Comparison of ENCODE assay signal across 9 mouse cellular contexts in genomic region chr19:8930771-8931170, GRCm38 (mm10). TPM values are rescaled to one million over a fixed set of nuclear protein-coding genes. Genes with fewer than 3 reads are reported as not detected.
DNase-seq lines count a peak whose midpoint lies in the region; ATAC-seq and TF ChIP-seq lines count a peak whose summit lies in the region.
"Had no signal": no experiment of that assay in that cellular context is flagged by ENCODE, and none has a peak within 500 bp of the region (broad histone marks: within the 10 kb centered on the region; RNA-seq: fewer than 3 reads in every experiment).

No protein-coding gene starts in this region.

- TF ChIP-seq EP300 in liver, postnatal 0 days (IDR thresholded peaks at IDR 0.05; ENCODE audit: low read depth): no peak

- peak overlapping the region; percentile 81; the same call in 1 of the 2 replicates for H3K4me2 ChIP-seq in forebrain, embryonic 12.5 days
- no peak overlapping the region; the same call in 1 of the 2 replicates for H3K4me2 ChIP-seq in forebrain, postnatal 0 days (ENCODE audit: low read depth)
- H3K4me2 ChIP-seq in hindbrain, embryonic 13.5 days: peak overlapping the region; percentile 71
- peak overlapping the region; percentile 93 for H3K4me2 ChIP-seq in liver, postnatal 0 days (ENCODE audit: low read depth, low read length)

- H3K4me3 ChIP-seq in forebrain, embryonic 12.5 days (replicated peaks): peak overlapping the region; percentile 60; the same call in 1 of the 2 replicates
- no peak overlapping the region for H3K4me3 ChIP-seq in forebrain, postnatal 0 days (ENCODE audit: low read depth, low read length)
- peak overlapping the region; percentile 68 for H3K4me3 ChIP-seq in lung, adult 2 months (replicated peaks; ENCODE audit: extremely low read depth, low read depth, low read length)
- 0 out of 2 replicates have a peak overlapping the region, but pooled peaks have one; percentile 54 for H3K4me3 ChIP-seq in hindbrain, embryonic 13.5 days
- H3K4me3 ChIP-seq in liver, postnatal 0 days (ENCODE audit: low read depth, low read length): peak overlapping the region; percentile 72

- no peak for TF ChIP-seq POLR2A in lung, adult 2 months (IDR thresholded peaks at IDR 0.05; ENCODE audit: borderline replicate concordance, extremely low read depth, low read depth, low read length)

- peaks cover 25% of the 10 kb centered on the region for H3K36me3 ChIP-seq in forebrain, embryonic 12.5 days (replicated peaks)
- peaks cover 9% of the 10 kb centered on the region; the same call in 1 of the 2 replicates for H3K36me3 ChIP-seq in forebrain, postnatal 0 days (ENCODE audit: insufficient read depth)
- H3K36me3 ChIP-seq in hindbrain, embryonic 13.5 days: peaks cover 38% of the 10 kb centered on the region
- H3K36me3 ChIP-seq in liver, postnatal 0 days (replicated peaks; ENCODE audit: insufficient read depth, low read length): peaks cover 43% of the 10 kb centered on the region

- no peak for TF ChIP-seq CTCF in forebrain, postnatal 0 days (IDR thresholded peaks at IDR 0.05; ENCODE audit: low read depth)
- TF ChIP-seq CTCF in lung, adult 2 months (IDR thresholded peaks at IDR 0.05; ENCODE audit: insufficient read depth, low read length): no peak
- no peak for TF ChIP-seq CTCF in liver, postnatal 0 days (IDR thresholded peaks at IDR 0.05; ENCODE audit: low read depth)

- peaks cover 7% of the 10 kb centered on the region; the same call in 1 of the 2 replicates for H3K27me3 ChIP-seq in forebrain, embryonic 12.5 days
- no peaks in the 10 kb centered on the region for H3K27me3 ChIP-seq in forebrain, postnatal 0 days (ENCODE audit: insufficient read depth, low read length)
- peaks cover 6% of the 10 kb centered on the region; the same call in 1 of the 2 replicates for H3K27me3 ChIP-seq in hindbrain, embryonic 13.5 days
- no peaks in the 10 kb centered on the region for H3K27me3 ChIP-seq in liver, postnatal 0 days (ENCODE audit: insufficient read depth, low read length)

- no peak overlapping the region for H3K27ac ChIP-seq in forebrain, embryonic 12.5 days
- no peak overlapping the region for H3K27ac ChIP-seq in forebrain, postnatal 0 days (ENCODE audit: low read depth, low read length)
- no peak overlapping the region for H3K27ac ChIP-seq in hindbrain, embryonic 13.5 days
- H3K27ac ChIP-seq in liver, postnatal 0 days (ENCODE audit: low read depth): no peak overlapping the region

- 0 out of 2 replicates have a peak overlapping the region, but pooled peaks have one; percentile 79 for H3K9ac ChIP-seq in forebrain, embryonic 12.5 days
- no peak overlapping the region for H3K9ac ChIP-seq in forebrain, postnatal 0 days
- H3K9ac ChIP-seq in hindbrain, embryonic 13.5 days: peak overlapping the region; percentile 35; the same call in 1 of the 2 replicates
- peak overlapping the region; percentile 84; the same call in 1 of the 2 replicates for H3K9ac ChIP-seq in liver, postnatal 0 days (replicated peaks)

- 82% methylated on average over 7 of the region's 7 CpGs for WGBS in forebrain, embryonic 12.5 days
- WGBS in forebrain, postnatal 0 days: 81% methylated on average over 7 of the region's 7 CpGs
- WGBS in lung, adult 2 months: 75% methylated on average over 7 of the region's 7 CpGs
- WGBS in hindbrain, embryonic 13.5 days: 91% methylated on average over 7 of the region's 7 CpGs
- 74% methylated on average over 7 of the region's 7 CpGs for WGBS in liver, postnatal 0 days (ENCODE audit: insufficient replicate concordance)

- no peak for ATAC-seq in forebrain, embryonic 12.5 days (ENCODE audit: low FRiP score)
- no peak for ATAC-seq in forebrain, postnatal 0 days
- no peak for ATAC-seq in hindbrain, embryonic 13.5 days (ENCODE audit: low FRiP score)
- ATAC-seq in liver, postnatal 0 days: no peak

- no peaks in the 10 kb centered on the region for H3K9me3 ChIP-seq in forebrain, embryonic 12.5 days
- H3K9me3 ChIP-seq in forebrain, postnatal 0 days (ENCODE audit: low read length): no peaks in the 10 kb centered on the region
- no peaks in the 10 kb centered on the region for H3K9me3 ChIP-seq in hindbrain, embryonic 13.5 days
- H3K9me3 ChIP-seq in liver, postnatal 0 days (ENCODE audit: low read length): no peaks in the 10 kb centered on the region

- H3K4me1 ChIP-seq in forebrain, embryonic 12.5 days: peaks cover 22% of the 10 kb centered on the region
- peaks cover 4% of the 10 kb centered on the region; the same call in 1 of the 2 replicates for H3K4me1 ChIP-seq in forebrain, postnatal 0 days (ENCODE audit: insufficient read depth)
- H3K4me1 ChIP-seq in lung, adult 2 months (ENCODE audit: control insufficient read depth, insufficient read depth, low read length): peaks cover 9% of the 10 kb centered on the region
- H3K4me1 ChIP-seq in hindbrain, embryonic 13.5 days (replicated peaks): peaks cover 24% of the 10 kb centered on the region
- H3K4me1 ChIP-seq in liver, postnatal 0 days (ENCODE audit: insufficient read depth): peaks cover 28% of the 10 kb centered on the region

- DNase-seq in forebrain, postnatal 0 days: no peak
- no peak for DNase-seq in lung, adult 2 months
- DNase-seq in lung, postnatal 10 days: no peak
- no peak for DNase-seq in liver, postnatal 0 days
- DNase-seq in urinary bladder, postnatal 4 days (ENCODE audit: low spot score in 2 of 2): no peak
- DNase-seq in retina, embryonic 14.5 days (ENCODE audit: low spot score): no peak
- DNase-seq: right cerebral cortex, postnatal 25 days had no signal

RNA-seq across cellular contexts. Expression of gene Eml3, which starts 1.4 kb away (rescaled TPM):
- 13.2 and 13.8 TPM in 2 replicates for polyA plus RNA-seq in forebrain, embryonic 12.5 days (2016; fragmentation: Nextera tagmentation; extraction: Ambion mirVana)
- total RNA-seq in forebrain, postnatal 0 days (2014; rRNA removed): 5.1 and 7.3 TPM in 2 replicates
- 7.5 and 8.1 TPM in 2 replicates for polyA plus RNA-seq in forebrain, postnatal 0 days (2015; fragmentation: Nextera tagmentation; extraction: Ambion mirVana)
- 50.5 and 65.5 TPM in 2 replicates for polyA plus RNA-seq in lung, adult 2 months (2012; rRNA removed)
- 9.4 and 11.3 TPM in 2 replicates for polyA plus RNA-seq in hindbrain, embryonic 13.5 days (2015; fragmentation: Nextera tagmentation; extraction: Ambion mirVana)
- polyA plus RNA-seq in liver, postnatal 0 days (2015; fragmentation: Nextera tagmentation; extraction: Ambion mirVana): 8.0 and 9.5 TPM in 2 replicates

RNA-seq across cellular contexts. Expression of gene Rom1, which starts 1.6 kb away (rescaled TPM):
- 1.3 and 2.5 TPM in 2 replicates for polyA plus RNA-seq in forebrain, embryonic 12.5 days (2016; fragmentation: Nextera tagmentation; extraction: Ambion mirVana)
- 2.3 and 3.5 TPM in 2 replicates for total RNA-seq in forebrain, postnatal 0 days (2014; rRNA removed)
- 2.4 and 3.3 TPM in 2 replicates for polyA plus RNA-seq in forebrain, postnatal 0 days (2015; fragmentation: Nextera tagmentation; extraction: Ambion mirVana)
- 11.3 and 14.1 TPM in 2 replicates for polyA plus RNA-seq in lung, adult 2 months (2012; rRNA removed)
- 1.6 and 1.8 TPM in 2 replicates for polyA plus RNA-seq in hindbrain, embryonic 13.5 days (2015; fragmentation: Nextera tagmentation; extraction: Ambion mirVana)
- 2.0 and 2.5 TPM in 2 replicates for polyA plus RNA-seq in liver, postnatal 0 days (2015; fragmentation: Nextera tagmentation; extraction: Ambion mirVana)

RNA-seq across cellular contexts. Expression of gene B3gat3, which starts 10.6 kb away (rescaled TPM):
- 64.4 and 64.8 TPM in 2 replicates for polyA plus RNA-seq in forebrain, embryonic 12.5 days (2016; fragmentation: Nextera tagmentation; extraction: Ambion mirVana)
- total RNA-seq in forebrain, postnatal 0 days (2014; rRNA removed): 99.6 and 120 TPM in 2 replicates
- 89.3 and 94.0 TPM in 2 replicates for polyA plus RNA-seq in forebrain, postnatal 0 days (2015; fragmentation: Nextera tagmentation; extraction: Ambion mirVana)
- polyA plus RNA-seq in lung, adult 2 months (2012; rRNA removed): 92.3 and 107 TPM in 2 replicates
- 89.7 and 91.8 TPM in 2 replicates for polyA plus RNA-seq in hindbrain, embryonic 13.5 days (2015; fragmentation: Nextera tagmentation; extraction: Ambion mirVana)
- 20.2 and 22.3 TPM in 2 replicates for polyA plus RNA-seq in liver, postnatal 0 days (2015; fragmentation: Nextera tagmentation; extraction: Ambion mirVana)

RNA-seq across cellular contexts. Expression of gene Mta2, which starts 10.9 kb away (rescaled TPM):
- 193 and 206 TPM in 2 replicates for polyA plus RNA-seq in forebrain, embryonic 12.5 days (2016; fragmentation: Nextera tagmentation; extraction: Ambion mirVana)
- 71.2 and 86.4 TPM in 2 replicates for total RNA-seq in forebrain, postnatal 0 days (2014; rRNA removed)
- 87.8 and 91.3 TPM in 2 replicates for polyA plus RNA-seq in forebrain, postnatal 0 days (2015; fragmentation: Nextera tagmentation; extraction: Ambion mirVana)
- polyA plus RNA-seq in lung, adult 2 months (2012; rRNA removed): 20.0 and 26.9 TPM in 2 replicates
- polyA plus RNA-seq in hindbrain, embryonic 13.5 days (2015; fragmentation: Nextera tagmentation; extraction: Ambion mirVana): 133 and 137 TPM in 2 replicates
- polyA plus RNA-seq in liver, postnatal 0 days (2015; fragmentation: Nextera tagmentation; extraction: Ambion mirVana): 43.0 and 45.7 TPM in 2 replicates

RNA-seq across cellular contexts. Expression of gene Tut1, which starts 22.9 kb away (rescaled TPM):
- polyA plus RNA-seq in forebrain, embryonic 12.5 days (2016; fragmentation: Nextera tagmentation; extraction: Ambion mirVana): 36.9 and 37.0 TPM in 2 replicates
- total RNA-seq in forebrain, postnatal 0 days (2014; rRNA removed): 20.8 and 24.5 TPM in 2 replicates
- polyA plus RNA-seq in forebrain, postnatal 0 days (2015; fragmentation: Nextera tagmentation; extraction: Ambion mirVana): 14.8 and 17.6 TPM in 2 replicates
- 14.9 and 17.9 TPM in 2 replicates for polyA plus RNA-seq in lung, adult 2 months (2012; rRNA removed)
- 29.4 and 31.1 TPM in 2 replicates for polyA plus RNA-seq in hindbrain, embryonic 13.5 days (2015; fragmentation: Nextera tagmentation; extraction: Ambion mirVana)
- polyA plus RNA-seq in liver, postnatal 0 days (2015; fragmentation: Nextera tagmentation; extraction: Ambion mirVana): 9.0 and 10.7 TPM in 2 replicates
